Mouse (Mus musculus): Measurements from ENCODE around the gene Scpep1. TPM values are rescaled to one million over a fixed set of nuclear protein-coding genes. Genes with fewer than 3 reads are reported as not detected.

Scpep1 gene
- total and polyA plus RNA-seq, 2 experiments from 2014 or later, result 27.4 to 28.9 TPM

GRCm38 (mm10) chr11:88952117-88952516, 3.1 kb downstream of the Scpep1 start:
- Histone ChIP-seq H3K4me2 (ENCODE audit: low read depth) (no peak overlapping the region), H3K4me3 (ENCODE audit: low read depth, low read length) (no peak overlapping the region), H3K9me3 (ENCODE audit: low read length) (no peaks in the 10 kb centered on the region), H3K4me1 (ENCODE audit: insufficient read depth) (peaks cover 6% of the 10 kb centered on the region; the same call in 1 of the 2 replicates), H3K9ac (no peak overlapping the region), H3K27me3 (ENCODE audit: insufficient read depth, low read length) (no peaks in the 10 kb centered on the region), H3K27ac (ENCODE audit: low read depth, low read length) (no peak overlapping the region), H3K36me3 (ENCODE audit: insufficient read depth) (peaks cover 7% of the 10 kb centered on the region; the same call in 1 of the 2 replicates)
- TF ChIP-seq CTCF (IDR thresholded peaks at IDR 0.05; ENCODE audit: low read depth), result no peak
- no peak for DNase-seq
- WGBS, result 96% methylated on average over 5 of the region's 5 CpGs
- ATAC-seq, result no peak

DNA sequence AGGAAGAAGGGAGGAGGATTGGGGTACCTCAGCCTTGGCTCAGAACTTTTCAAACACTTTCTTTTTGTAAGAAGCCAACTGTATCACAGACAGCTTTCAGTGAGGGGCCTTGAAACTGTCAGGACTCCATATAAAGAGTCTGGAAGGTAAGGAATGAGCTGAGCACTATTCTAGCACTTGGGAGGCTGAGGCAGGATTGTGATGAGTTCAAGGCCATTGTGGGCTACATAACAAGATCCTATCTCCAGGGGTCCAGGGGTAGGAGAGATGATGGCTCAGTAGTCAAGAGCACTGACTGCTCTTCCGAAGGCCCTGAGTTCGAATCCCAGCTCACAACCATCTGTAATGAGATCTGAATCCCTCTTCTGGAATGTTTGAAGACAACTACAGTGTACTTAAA, 3.7 kb downstream of the Scpep1 start:
- Histone ChIP-seq H3K27me3 (ENCODE audit: insufficient read depth, low read length) (no peaks in the 10 kb centered on the region), H3K36me3 (ENCODE audit: insufficient read depth) (peaks cover 13% of the 10 kb centered on the region; the same call in 1 of the 2 replicates), H3K4me2 (ENCODE audit: low read depth) (no peak overlapping the region), H3K9ac (no peak overlapping the region), H3K27ac (ENCODE audit: low read depth, low read length) (no peak overlapping the region), H3K4me1 (ENCODE audit: insufficient read depth) (peaks cover 6% of the 10 kb centered on the region; the same call in 1 of the 2 replicates), H3K4me3 (ENCODE audit: low read depth, low read length) (no peak overlapping the region), H3K9me3 (ENCODE audit: low read length) (no peaks in the 10 kb centered on the region)
- TF ChIP-seq CTCF (IDR thresholded peaks at IDR 0.05; ENCODE audit: low read depth), result no peak
- 100% methylated on average over 2 of the region's 2 CpGs for WGBS
- no peak for ATAC-seq
- no peak for DNase-seq

- no peaks in the 10 kb centered on the region for H3K27me3 ChIP-seq (ENCODE audit: insufficient read depth, low read length)
- H3K4me3 ChIP-seq (ENCODE audit: low read depth, low read length), result no peak overlapping the region
- no peak overlapping the region for H3K27ac ChIP-seq (ENCODE audit: low read depth, low read length)
- H3K4me2 ChIP-seq (ENCODE audit: low read depth), result no peak overlapping the region
- H3K9ac ChIP-seq, result no peak overlapping the region
- TF ChIP-seq CTCF (IDR thresholded peaks at IDR 0.05; ENCODE audit: low read depth), result no peak
- 93% methylated on average over 13 of the region's 13 CpGs for WGBS
- H3K9me3 ChIP-seq (ENCODE audit: low read length), result no peaks in the 10 kb centered on the region
- H3K4me1 ChIP-seq (ENCODE audit: insufficient read depth), result peaks cover 6% of the 10 kb centered on the region; the same call in 1 of the 2 replicates
- no peak for ATAC-seq
- peaks cover 13% of the 10 kb centered on the region for H3K36me3 ChIP-seq (ENCODE audit: insufficient read depth)
- no peak for DNase-seq
Measured at GRCm38 (mm10) chr11:88950640-88951250, 4.5 kb downstream of the Scpep1 start.

DNA sequence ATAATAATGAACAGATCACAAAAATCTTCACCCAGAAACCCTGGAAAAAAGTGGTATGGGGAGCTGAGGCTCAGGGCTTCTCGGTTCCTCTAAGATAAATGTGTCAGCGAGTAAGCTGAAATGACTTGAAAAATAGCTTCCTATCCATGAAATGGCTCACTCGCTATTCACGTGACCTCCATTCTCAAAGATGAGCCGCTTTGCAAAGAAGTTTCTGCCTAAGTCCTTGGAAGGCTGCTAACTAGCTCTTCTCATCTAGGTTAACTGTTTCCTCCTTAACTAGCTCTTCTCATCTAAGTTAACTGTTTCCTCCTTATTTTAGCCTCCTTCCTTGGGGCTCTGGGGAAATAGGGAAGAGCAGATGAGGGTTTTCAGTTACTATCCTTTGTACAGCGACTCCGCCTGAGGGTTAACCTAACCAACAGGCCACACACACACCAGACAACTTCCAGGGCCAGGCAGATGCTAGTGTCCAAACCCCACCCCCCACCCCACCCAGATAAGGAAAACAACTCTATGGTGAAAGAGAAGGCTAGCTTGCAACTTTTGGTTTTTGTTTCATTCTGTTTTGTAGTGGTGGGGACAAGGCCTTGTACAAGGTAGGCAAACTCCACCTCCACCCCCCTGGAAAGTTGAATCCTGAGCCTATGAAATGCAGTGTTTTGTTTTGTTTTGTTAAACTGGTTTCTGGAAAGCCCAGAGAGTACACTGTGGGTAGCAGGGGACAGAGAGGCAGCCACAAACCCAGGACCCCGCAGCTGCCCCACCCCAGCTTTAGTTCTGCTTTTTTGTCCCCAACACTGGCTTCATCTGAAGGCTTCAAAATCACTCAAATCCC, 5.2 kb downstream of the Scpep1 start:
- H3K4me1 ChIP-seq (ENCODE audit: insufficient read depth), result peaks cover 6% of the 10 kb centered on the region; the same call in 1 of the 2 replicates
- H3K9ac ChIP-seq, result no peak overlapping the region
- ATAC-seq (no peak), DNase-seq (no peak)
- no peak overlapping the region for H3K4me2 ChIP-seq (ENCODE audit: low read depth)
- H3K9me3 ChIP-seq (ENCODE audit: low read length), result no peaks in the 10 kb centered on the region
- no peaks in the 10 kb centered on the region for H3K27me3 ChIP-seq (ENCODE audit: insufficient read depth, low read length)
- 87% methylated on average over 8 of the region's 8 CpGs for WGBS
- H3K27ac ChIP-seq (ENCODE audit: low read depth, low read length), result no peak overlapping the region
- TF ChIP-seq CTCF (IDR thresholded peaks at IDR 0.05; ENCODE audit: low read depth), result no peak
- peaks cover 19% of the 10 kb centered on the region for H3K36me3 ChIP-seq (ENCODE audit: insufficient read depth)
- no peak overlapping the region for H3K4me3 ChIP-seq (ENCODE audit: low read depth, low read length)

GRCm38 (mm10) chr11:88948896-88949295, 6.4 kb downstream of the Scpep1 start:
- Histone ChIP-seq H3K36me3 (ENCODE audit: insufficient read depth) (peaks cover 29% of the 10 kb centered on the region), H3K4me1 (ENCODE audit: insufficient read depth) (peaks cover 4% of the 10 kb centered on the region; the same call in 1 of the 2 replicates), H3K27me3 (ENCODE audit: insufficient read depth, low read length) (no peaks in the 10 kb centered on the region), H3K4me2 (ENCODE audit: low read depth) (no peak overlapping the region), H3K9ac (no peak overlapping the region), H3K9me3 (ENCODE audit: low read length) (no peaks in the 10 kb centered on the region), H3K4me3 (ENCODE audit: low read depth, low read length) (no peak overlapping the region), H3K27ac (ENCODE audit: low read depth, low read length) (no peak overlapping the region)
- DNase-seq, result no peak
- ATAC-seq, result no peak
- no peak for TF ChIP-seq CTCF (IDR thresholded peaks at IDR 0.05; ENCODE audit: low read depth)
- 73% methylated on average over 8 of the region's 8 CpGs for WGBS

- no peak for DNase-seq
- WGBS, result 77% methylated on average over 7 of the region's 8 CpGs
Measured at GRCm38 (mm10) chr11:88945971-88946585, 9.2 kb downstream of the Scpep1 start.

More at GRCm38 (mm10) chr11:88945971-88946585, 9.2 kb downstream of the Scpep1 start:
- no peaks in the 10 kb centered on the region for H3K9me3 ChIP-seq (ENCODE audit: low read length)
- no peak overlapping the region for H3K9ac ChIP-seq
- no peaks in the 10 kb centered on the region for H3K4me1 ChIP-seq (ENCODE audit: insufficient read depth)
- H3K36me3 ChIP-seq (ENCODE audit: insufficient read depth), result peaks cover 39% of the 10 kb centered on the region
- H3K4me2 ChIP-seq (ENCODE audit: low read depth), result no peak overlapping the region
- H3K27ac ChIP-seq (ENCODE audit: low read depth, low read length), result no peak overlapping the region
- TF ChIP-seq CTCF (IDR thresholded peaks at IDR 0.05; ENCODE audit: low read depth), result no peak
- no peak overlapping the region for H3K4me3 ChIP-seq (ENCODE audit: low read depth, low read length)
- no peaks in the 10 kb centered on the region for H3K27me3 ChIP-seq (ENCODE audit: insufficient read depth, low read length)
- no peak for ATAC-seq
